Mouse (Mus musculus) testis, adult 10 weeks (tissue): ENCODE measurements around the gene Dhx29. TPM values are rescaled to one million over a fixed set of nuclear protein-coding genes. Genes with fewer than 3 reads are reported as not detected.

Source experiments
- polyA plus RNA-seq: library from polyadenylated mRNA; stranded (reverse); fragments of 350-450 nt; fragmentation: Illumina TruSeq; extraction: RNeasy Lipid Tissue Mini Kit (QIAGEN cat#74804); gene quantifications from one replicate; pipeline ENCODE4 v1.2.3, GENCODE M21; 2014; ENCODE audit warnings: low read depth, low replicate concordance

Gene Dhx29
- polyA plus RNA-seq = 47.2 TPM

DNA sequence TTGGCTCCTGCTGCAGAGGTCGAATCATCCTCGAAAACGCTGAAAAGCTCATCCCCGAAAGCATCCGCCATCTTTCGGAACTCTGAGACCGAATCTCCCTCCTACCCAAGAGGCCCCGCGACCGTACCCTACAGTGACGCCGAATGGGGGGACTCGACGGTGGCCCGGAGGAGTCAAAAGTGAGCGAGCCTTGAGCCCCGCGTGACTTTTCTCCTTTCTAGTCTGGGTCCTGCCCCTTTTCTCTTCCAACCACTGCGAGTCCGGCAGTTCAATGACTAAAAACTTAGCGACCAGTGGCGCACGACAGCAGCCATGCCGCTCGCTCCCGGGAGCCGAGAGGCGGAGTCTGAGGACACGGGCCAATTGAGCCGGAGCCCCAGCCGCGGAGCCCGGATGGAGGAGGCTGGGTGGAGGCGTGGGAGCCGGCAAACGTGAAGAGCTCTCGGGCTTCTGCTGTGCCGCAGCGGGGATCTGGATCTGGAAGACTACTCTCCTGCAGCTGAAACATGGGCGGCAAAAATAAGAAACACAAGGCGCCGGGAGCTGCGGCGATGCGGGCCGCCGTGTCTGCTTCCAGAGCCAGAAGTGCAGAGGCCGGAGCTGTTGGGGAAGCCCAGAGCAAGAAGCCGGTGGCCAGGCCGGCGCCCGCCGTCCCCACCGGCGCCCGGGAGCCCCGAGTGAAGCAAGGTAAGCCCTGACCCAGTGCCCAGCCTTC, at the start of gene Dhx29, which contains the start of gene Mtrex:
Gene Dhx29 (plus strand): TSS at position 168 of the 715 bp plus-strand sequence.
Gene Mtrex (minus strand): TSS at position 112 of the 715 bp plus-strand sequence.

DNA sequence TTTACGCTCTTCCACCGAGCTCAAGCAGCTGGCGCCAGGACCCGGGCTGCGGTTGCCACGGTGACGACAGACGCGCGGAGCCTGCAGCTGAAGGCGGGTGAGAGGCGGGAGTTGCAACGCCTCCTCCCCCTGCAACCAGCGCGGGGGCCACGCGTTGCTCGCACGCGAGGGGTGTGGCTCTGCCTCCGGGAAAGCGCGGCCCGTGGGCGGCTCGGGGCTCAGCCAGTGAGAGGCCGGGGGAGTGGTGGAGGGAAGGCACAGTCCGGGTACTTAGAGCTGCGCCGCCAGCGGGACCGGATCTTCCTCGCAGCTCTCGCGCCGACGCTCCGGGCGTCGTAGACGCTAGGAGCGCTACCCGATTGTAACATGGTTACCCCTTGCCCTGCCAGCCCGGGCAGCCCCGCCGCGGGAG, 60.3 kb downstream of the Dhx29 start, which contains the start of gene Ccno:
Gene Ccno (plus strand): TSS at position 271 of the 412 bp plus-strand sequence.

DNA sequence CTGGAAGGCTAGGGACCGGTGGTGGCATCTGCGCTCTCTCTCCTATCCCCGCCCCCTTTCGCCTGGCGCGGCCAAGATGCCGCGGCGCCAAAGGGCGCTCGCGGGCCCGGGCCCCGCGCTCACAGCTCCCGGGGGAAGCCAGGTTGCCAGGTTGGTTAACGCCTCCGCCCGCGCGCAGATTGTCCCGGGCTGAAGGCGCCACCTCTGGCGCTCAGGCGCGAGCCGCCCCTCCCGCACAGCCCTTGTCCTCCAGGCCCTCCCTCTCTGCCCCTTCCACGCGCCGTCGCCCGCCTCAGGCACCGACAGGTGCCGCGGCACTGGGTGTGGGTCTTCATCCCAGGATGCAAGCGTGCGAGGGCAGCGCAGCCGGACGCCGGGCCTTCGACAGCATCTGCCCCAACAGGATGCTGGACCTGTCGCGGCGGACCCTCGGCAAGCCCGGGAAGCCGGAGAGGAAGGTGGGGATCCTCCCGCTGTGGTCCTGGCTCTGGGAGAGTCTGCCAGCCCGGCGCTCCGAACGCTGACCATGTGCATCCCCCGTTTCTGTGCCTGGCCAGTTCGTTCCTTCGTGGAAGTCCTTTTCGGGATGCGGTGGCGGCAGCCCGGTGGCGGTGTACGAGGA, 66.4 kb downstream of the Dhx29 start, which contains the start of gene Mcidas:
Gene Mcidas (plus strand): TSS at position 315 of the 622 bp plus-strand sequence.

Other genes starting within 250 kb of the Dhx29 start
- gene Plpp1, start 126.7 kb upstream of the Dhx29 start, polyA plus RNA-seq = 152 TPM
- 190 TPM for gene Mtrex, start 56 bp upstream of the Dhx29 start, polyA plus RNA-seq
- gene Ccno, start 60.3 kb downstream of the Dhx29 start, polyA plus RNA-seq = 0.99 TPM
- gene Mcidas, start 66.4 kb downstream of the Dhx29 start, polyA plus RNA-seq = 0.11 TPM
- gene Cdc20b, start 107.7 kb downstream of the Dhx29 start, polyA plus RNA-seq = 1.1 TPM
- 13.1 TPM for gene Gpx8, start 119.0 kb downstream of the Dhx29 start, polyA plus RNA-seq
- 0.95 TPM for gene Gzma, start 173.5 kb downstream of the Dhx29 start, polyA plus RNA-seq